Mouse (Mus musculus): ENCODE measurements around the gene Pla2g6. TPM values are rescaled to one million over a fixed set of nuclear protein-coding genes. Genes with fewer than 3 reads are reported as not detected.

Pla2g6 gene
- polyA plus RNA-seq, 1 experiment from 2014 or later: 10.7 TPM

DNA sequence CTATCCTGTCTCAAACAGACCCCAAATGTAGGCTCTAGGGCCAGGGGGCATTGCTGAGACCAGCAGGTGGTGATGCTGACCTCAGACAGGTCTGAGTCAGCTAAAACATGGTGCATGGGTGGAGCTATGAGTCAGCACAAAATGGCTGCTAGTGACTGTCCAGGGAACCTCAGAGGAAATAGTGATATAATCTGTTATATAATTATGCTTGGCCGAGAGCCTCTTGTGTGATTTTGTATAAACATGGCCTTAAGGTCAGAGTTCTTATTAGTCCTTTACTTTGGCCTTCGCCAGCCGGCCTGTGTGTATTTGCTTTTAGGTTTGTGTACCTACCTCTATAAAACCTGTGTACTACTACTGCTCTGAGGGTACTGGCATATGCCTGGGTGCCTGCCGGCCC, 5.2 kb upstream of the Pla2g6 start:
- no peaks in the 10 kb centered on the region for H3K4me1 ChIP-seq (replicated peaks; ENCODE audit: insufficient read depth, low read length)
- no peaks in the 10 kb centered on the region for H3K36me3 ChIP-seq (ENCODE audit: insufficient read depth, low read length)
- no peak overlapping the region for H3K27ac ChIP-seq
- 56% methylated on average over 4 of the region's 4 CpGs for WGBS
- TF ChIP-seq CTCF (IDR thresholded peaks at IDR 0.05; ENCODE audit: low read depth): no peak
- no peak overlapping the region for H3K9ac ChIP-seq (ENCODE audit: low read depth, low read length)
- H3K4me3 ChIP-seq (replicated peaks; ENCODE audit: low read depth, low read length): no peak overlapping the region
- DNase-seq (ENCODE audit: low spot score): peak; percentile 59
- no peak overlapping the region for H3K4me2 ChIP-seq (ENCODE audit: low read length)
- no peak for ATAC-seq (replicated peaks; ENCODE audit: low FRiP score, low read depth)
- no peaks in the 10 kb centered on the region for H3K9me3 ChIP-seq (replicated peaks; ENCODE audit: low read length)
- no peaks in the 10 kb centered on the region for H3K27me3 ChIP-seq (ENCODE audit: insufficient read depth, low read length)

DNA sequence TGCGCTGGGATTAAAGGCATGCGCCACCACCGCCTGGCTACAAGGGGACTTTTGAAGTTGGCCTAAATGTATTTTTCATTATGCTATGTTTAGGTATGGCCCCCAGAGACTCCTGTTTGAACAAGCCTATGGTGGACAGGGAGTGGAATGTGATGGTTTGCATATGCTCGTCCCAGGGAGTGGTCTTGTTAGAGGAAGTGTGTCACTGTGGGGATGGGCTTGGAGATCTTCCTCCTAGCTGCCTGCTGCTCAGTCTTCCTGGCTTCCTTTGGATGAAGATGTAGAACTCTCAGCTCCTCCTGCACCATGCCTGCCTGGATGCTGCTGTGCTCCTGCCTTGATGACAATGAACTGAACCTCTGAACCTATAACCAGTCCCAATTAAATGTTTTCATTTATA, 2.3 kb upstream of the Pla2g6 start:
- Histone ChIP-seq H3K27ac (no peak overlapping the region), H3K9ac (ENCODE audit: low read depth, low read length) (no peak overlapping the region), H3K36me3 (ENCODE audit: insufficient read depth, low read length) (no peaks in the 10 kb centered on the region), H3K4me1 (replicated peaks; ENCODE audit: insufficient read depth, low read length) (peaks cover 4% of the 10 kb centered on the region; the same call in 1 of the 2 replicates), H3K4me2 (ENCODE audit: low read length) (no peak overlapping the region), H3K4me3 (replicated peaks; ENCODE audit: low read depth, low read length) (no peak overlapping the region), H3K27me3 (ENCODE audit: insufficient read depth, low read length) (no peaks in the 10 kb centered on the region), H3K9me3 (replicated peaks; ENCODE audit: low read length) (no peaks in the 10 kb centered on the region)
- DNase-seq (ENCODE audit: low spot score) (peak; percentile 81), ATAC-seq (replicated peaks; ENCODE audit: low FRiP score, low read depth) (no peak)
- WGBS: 44% methylated on average over 4 of the region's 4 CpGs
- TF ChIP-seq CTCF (IDR thresholded peaks at IDR 0.05; ENCODE audit: low read depth): no peak

DNA sequence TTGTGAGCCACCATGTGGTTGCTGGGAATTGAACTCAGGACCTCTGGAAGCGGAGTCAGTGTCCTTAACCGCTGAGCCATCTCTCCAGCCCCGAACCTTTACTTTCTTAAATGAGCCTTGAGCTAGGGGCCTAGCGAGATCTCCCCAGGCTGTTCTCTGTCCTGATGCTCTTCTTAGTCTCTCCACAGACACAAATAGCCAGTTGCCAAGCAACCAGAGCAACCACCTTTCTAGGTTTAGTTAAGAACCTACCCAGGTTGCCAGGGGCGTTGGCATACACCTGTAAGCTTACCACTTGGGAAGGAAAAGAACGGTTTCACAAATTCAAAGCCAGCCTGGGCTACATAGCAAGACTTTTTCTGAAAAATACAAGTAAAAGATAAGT, 1.8 kb upstream of the Pla2g6 start:
- no peak for TF ChIP-seq CTCF (IDR thresholded peaks at IDR 0.05; ENCODE audit: low read depth)
- Histone ChIP-seq H3K9ac (ENCODE audit: low read depth, low read length) (no peak overlapping the region), H3K4me3 (replicated peaks; ENCODE audit: low read depth, low read length) (no peak overlapping the region), H3K27me3 (ENCODE audit: insufficient read depth, low read length) (no peaks in the 10 kb centered on the region), H3K4me2 (ENCODE audit: low read length) (no peak overlapping the region), H3K36me3 (ENCODE audit: insufficient read depth, low read length) (no peaks in the 10 kb centered on the region), H3K9me3 (replicated peaks; ENCODE audit: low read length) (no peaks in the 10 kb centered on the region), H3K27ac (no peak overlapping the region), H3K4me1 (replicated peaks; ENCODE audit: insufficient read depth, low read length) (peaks cover 7% of the 10 kb centered on the region; the same call in 1 of the 2 replicates)
- WGBS: 90% methylated on average over 6 of the region's 6 CpGs
- DNase-seq (ENCODE audit: low spot score) (no peak), ATAC-seq (replicated peaks; ENCODE audit: low FRiP score, low read depth) (no peak)

DNA sequence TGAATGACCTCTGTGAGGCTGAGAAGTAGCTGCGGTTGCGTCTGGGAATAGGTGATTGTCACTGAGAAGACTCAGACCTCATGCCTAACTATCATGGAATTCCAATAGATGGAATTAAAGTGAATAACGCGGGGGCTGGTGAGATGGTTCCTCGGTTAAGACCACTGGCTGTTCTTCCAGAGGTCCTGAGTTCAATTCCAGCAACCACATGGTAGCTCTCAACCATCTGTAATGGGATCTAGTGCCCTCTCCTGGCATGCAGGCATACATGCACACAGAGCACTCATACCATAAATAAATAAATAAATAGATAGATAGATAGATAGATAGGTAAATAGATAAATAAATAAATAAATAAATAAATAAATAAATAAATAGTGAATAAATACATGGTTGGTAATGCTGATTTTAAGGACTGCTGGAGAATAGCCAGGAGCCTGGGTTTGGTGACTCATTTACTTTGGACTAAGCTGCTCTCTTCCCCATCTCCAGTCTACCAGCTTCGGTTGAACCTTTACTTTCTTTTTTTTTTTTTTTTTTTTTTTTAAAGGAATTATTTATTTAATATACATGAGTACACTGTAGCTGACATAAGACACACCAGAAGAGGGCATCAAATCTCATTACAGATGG, 1.3 kb upstream of the Pla2g6 start:
- Histone ChIP-seq H3K27ac (no peak overlapping the region), H3K9ac (ENCODE audit: low read depth, low read length) (no peak overlapping the region), H3K36me3 (ENCODE audit: insufficient read depth, low read length) (no peaks in the 10 kb centered on the region), H3K9me3 (replicated peaks; ENCODE audit: low read length) (no peaks in the 10 kb centered on the region), H3K4me3 (replicated peaks; ENCODE audit: low read depth, low read length) (no peak overlapping the region), H3K27me3 (ENCODE audit: insufficient read depth, low read length) (no peaks in the 10 kb centered on the region), H3K4me2 (ENCODE audit: low read length) (no peak overlapping the region), H3K4me1 (replicated peaks; ENCODE audit: insufficient read depth, low read length) (peaks cover 9% of the 10 kb centered on the region; the same call in 1 of the 2 replicates)
- TF ChIP-seq CTCF (IDR thresholded peaks at IDR 0.05; ENCODE audit: low read depth): peak; percentile 39
- DNase-seq (ENCODE audit: low spot score) (no peak), ATAC-seq (replicated peaks; ENCODE audit: low FRiP score, low read depth) (no peak)
- 97% methylated on average over 6 of the region's 6 CpGs for WGBS

DNA sequence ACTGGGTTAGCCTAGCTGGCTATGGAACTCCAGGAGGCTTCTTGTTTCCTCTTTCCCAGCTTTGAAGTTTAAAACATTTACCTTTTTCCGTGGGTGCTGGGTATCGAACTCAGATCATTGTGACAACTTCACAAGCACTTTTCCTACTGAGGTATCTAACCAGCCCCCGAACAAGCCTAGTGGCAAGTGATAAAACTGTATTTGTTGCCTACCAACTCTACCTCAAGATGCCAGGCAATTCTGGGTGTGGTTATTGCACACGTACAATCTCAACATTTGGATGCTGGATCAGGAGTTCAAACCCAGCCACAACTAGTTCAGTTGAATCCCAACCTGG, 717 bp upstream of the Pla2g6 start:
- no peak for DNase-seq (ENCODE audit: low spot score)
- H3K27me3 ChIP-seq (ENCODE audit: insufficient read depth, low read length): no peaks in the 10 kb centered on the region
- no peak for ATAC-seq (replicated peaks; ENCODE audit: low FRiP score, low read depth)
- WGBS: 88% methylated on average over 4 of the region's 4 CpGs
- no peak for TF ChIP-seq CTCF (IDR thresholded peaks at IDR 0.05; ENCODE audit: low read depth)
- no peak overlapping the region for H3K4me2 ChIP-seq (ENCODE audit: low read length)
- H3K36me3 ChIP-seq (ENCODE audit: insufficient read depth, low read length): no peaks in the 10 kb centered on the region
- no peak overlapping the region for H3K27ac ChIP-seq
- no peak overlapping the region for H3K4me3 ChIP-seq (replicated peaks; ENCODE audit: low read depth, low read length)
- no peaks in the 10 kb centered on the region for H3K9me3 ChIP-seq (replicated peaks; ENCODE audit: low read length)
- H3K9ac ChIP-seq (ENCODE audit: low read depth, low read length): no peak overlapping the region
- H3K4me1 ChIP-seq (replicated peaks; ENCODE audit: insufficient read depth, low read length): peaks cover 14% of the 10 kb centered on the region; the same call in 1 of the 2 replicates

DNA sequence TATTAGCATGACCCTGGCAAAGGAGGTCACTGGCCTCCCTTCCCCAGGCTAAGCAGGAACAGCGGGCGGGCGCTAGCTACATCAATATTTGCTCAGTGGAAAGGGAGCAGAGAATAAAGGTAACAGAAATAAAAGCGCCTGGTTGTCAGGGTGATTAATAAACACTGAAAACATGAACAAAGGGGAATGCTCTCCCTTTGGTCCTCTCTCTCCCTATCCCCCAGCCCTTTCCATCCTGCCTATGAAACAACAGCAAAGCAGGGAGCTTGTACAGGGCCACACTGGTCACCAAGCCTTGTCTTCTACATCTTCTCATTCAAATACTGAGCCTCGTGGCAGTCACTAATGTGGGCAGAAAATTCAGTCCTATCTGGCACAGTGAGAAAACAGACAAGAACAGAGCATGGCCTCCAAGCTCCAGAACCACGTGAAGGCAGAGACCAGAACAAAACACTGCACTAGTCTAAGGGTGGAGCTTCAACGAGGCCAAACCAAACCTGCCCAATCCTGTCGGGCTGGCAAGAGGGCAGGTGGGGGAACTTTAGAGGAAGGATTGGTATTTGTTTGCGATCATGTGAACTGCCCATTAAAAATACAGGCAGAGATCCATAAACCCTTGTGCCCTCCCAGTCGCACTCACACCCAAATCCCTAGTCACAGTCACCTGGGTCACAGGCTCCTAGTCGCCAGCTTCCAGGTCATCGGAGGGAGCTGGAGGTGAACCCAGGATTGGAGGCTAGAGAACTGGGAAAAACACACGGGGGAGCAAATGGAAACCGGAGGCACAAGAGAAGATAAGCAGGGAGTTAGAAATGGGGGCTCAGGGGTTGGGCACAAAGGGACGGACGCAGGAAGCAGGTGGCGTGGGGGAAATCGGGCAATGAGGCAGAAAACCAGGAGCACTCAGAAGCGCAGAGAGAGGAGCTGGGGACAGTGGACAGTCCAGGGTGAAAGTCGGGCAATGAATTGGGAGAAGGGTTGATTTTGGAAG, 924 bp downstream of the Pla2g6 start:
- H3K4me1 ChIP-seq (replicated peaks; ENCODE audit: insufficient read depth, low read length): peaks cover 16% of the 10 kb centered on the region; the same call in 1 of the 2 replicates
- peak; percentile 70 for DNase-seq (ENCODE audit: low spot score)
- ATAC-seq (replicated peaks; ENCODE audit: low FRiP score, low read depth): peak; percentile 35

More for the DNA sequence above, 924 bp downstream of the Pla2g6 start:
- WGBS: 12% methylated on average over 20 of the region's 20 CpGs
- no peak for TF ChIP-seq CTCF (IDR thresholded peaks at IDR 0.05; ENCODE audit: low read depth)
- H3K4me2 ChIP-seq (ENCODE audit: low read length): peak overlapping the region; percentile 68
- H3K9me3 ChIP-seq (replicated peaks; ENCODE audit: low read length): no peaks in the 10 kb centered on the region
- no peaks in the 10 kb centered on the region for H3K27me3 ChIP-seq (ENCODE audit: insufficient read depth, low read length)
- no peaks in the 10 kb centered on the region for H3K36me3 ChIP-seq (ENCODE audit: insufficient read depth, low read length)
- H3K27ac ChIP-seq: peak overlapping the region; percentile 86
- H3K4me3 ChIP-seq (replicated peaks; ENCODE audit: low read depth, low read length): peak overlapping the region; percentile 38
- H3K9ac ChIP-seq (ENCODE audit: low read depth, low read length): peak overlapping the region; percentile 53

Measured in kidney, postnatal 0 days (tissue).